Mouse (Mus musculus) lung, embryonic 16.5 days (tissue): ENCODE results near the gene Dennd4a. TPM values are rescaled to one million over a fixed set of nuclear protein-coding genes. Genes with fewer than 3 reads are reported as not detected.

Source experiments
- ATAC-seq: fragments of 200-750 bp; cut with Nextera tagmentation; 2 replicates; pipeline ENCODE4 v1.8.0; 2017; ENCODE audit warnings: low read depth, mild to moderate bottlenecking, moderate library complexity
- H3K27ac ChIP-seq: fragments of 300-500 bp; sonication (generic); 2 replicates; pipeline ENCODE4 v1.5.1; 2014; ENCODE audit warnings: mild to moderate bottlenecking, control low read depth, low read length
- H3K27me3 ChIP-seq: fragments of 300-500 bp; sonication (generic); 2 replicates; pipeline ENCODE4 v1.6.1; 2014; ENCODE audit warnings: low read depth, low read length, mixed read lengths; ENCODE audit not compliant: control insufficient read depth, insufficient read depth
- H3K36me3 ChIP-seq: fragments of 300-500 bp; sonication (generic); 2 replicates; pipeline ENCODE4 v1.6.1; 2014; ENCODE audit warnings: low read length; ENCODE audit not compliant: control insufficient read depth, insufficient read depth
- H3K4me1 ChIP-seq: fragments of 300-500 bp; sonication (generic); replicated peaks from 2 replicates; pipeline ENCODE4 v1.6.1; 2014; ENCODE audit warnings: low read length, mixed read lengths; ENCODE audit not compliant: control insufficient read depth, insufficient read depth
- H3K4me2 ChIP-seq: fragments of 300-500 bp; sonication (generic); 2 replicates; pipeline ENCODE4 v1.6.1; 2014; ENCODE audit warnings: low read depth, low read length, control low read depth
- H3K4me3 ChIP-seq: fragments of 300-500 bp; sonication (generic); 2 replicates; pipeline ENCODE4 v1.5.1; 2014; ENCODE audit warnings: mild to moderate bottlenecking, low read length, control low read depth
- H3K9ac ChIP-seq: fragments of 300-500 bp; sonication (generic); 2 replicates; pipeline ENCODE4 v1.6.1; 2014; ENCODE audit warnings: low read length, control low read depth
- H3K9me3 ChIP-seq: fragments of 300-500 bp; sonication (generic); 2 replicates; pipeline ENCODE4 v1.6.1; 2016; ENCODE audit warnings: low read length; ENCODE audit not compliant: control insufficient read depth
- WGBS: fragments of 180-500 bp; shearing (Covaris S2); extraction: QIAGEN DNeasy Blood & Tissue Kit; methylation state at CpG from one replicate; pipeline ENCODE4 v1.1.7; 2014; 5-methylcytosine and 5-hydroxymethylcytosine counted together
- polyA plus RNA-seq: library from polyadenylated mRNA; unstranded; fragments of >200 nt; fragmentation: Nextera tagmentation; extraction: Ambion mirVana; gene quantifications from 2 replicates; pipeline ENCODE4 v1.2.1, GENCODE M21; 2015

Dennd4a gene
- polyA plus RNA-seq, 1 experiment from 2014 or later, result 9.0 TPM

GRCm38 (mm10) chr9:64849548-64849947 lies 38.4 kb downstream of the Dennd4a start:
- ATAC-seq, result no peak
- 76% methylated on average over 1 of the region's 1 CpGs for WGBS
- H3K36me3 ChIP-seq, result no peaks in the 10 kb centered on the region
- H3K4me3 ChIP-seq, result no peak overlapping the region
- no peaks in the 10 kb centered on the region for H3K4me1 ChIP-seq
- H3K9ac ChIP-seq, result no peak overlapping the region
- no peak overlapping the region for H3K27ac ChIP-seq
- H3K4me2 ChIP-seq, result no peak overlapping the region
- H3K9me3 ChIP-seq, result no peaks in the 10 kb centered on the region
- H3K27me3 ChIP-seq, result no peaks in the 10 kb centered on the region

- ATAC-seq, result no peak
- no peak overlapping the region for H3K4me3 ChIP-seq
- H3K4me1 ChIP-seq, result no peaks in the 10 kb centered on the region
- H3K9ac ChIP-seq, result no peak overlapping the region
- no peak overlapping the region for H3K27ac ChIP-seq
- peaks cover 5% of the 10 kb centered on the region for H3K36me3 ChIP-seq
- no peak overlapping the region for H3K4me2 ChIP-seq
- H3K27me3 ChIP-seq, result no peaks in the 10 kb centered on the region
- H3K9me3 ChIP-seq, result no peaks in the 10 kb centered on the region
Measured at GRCm38 (mm10) chr9:64860083-64860482, 48.9 kb downstream of the Dennd4a start.

GRCm38 (mm10) chr9:64862687-64863086 lies 51.5 kb downstream of the Dennd4a start:
- ATAC-seq, result no peak
- no peaks in the 10 kb centered on the region for H3K4me1 ChIP-seq
- no peak overlapping the region for H3K4me3 ChIP-seq
- peaks cover 5% of the 10 kb centered on the region for H3K36me3 ChIP-seq
- no peak overlapping the region for H3K4me2 ChIP-seq
- no peak overlapping the region for H3K9ac ChIP-seq
- 88% methylated on average over 2 of the region's 2 CpGs for WGBS
- H3K27ac ChIP-seq, result no peak overlapping the region
- no peaks in the 10 kb centered on the region for H3K9me3 ChIP-seq
- no peaks in the 10 kb centered on the region for H3K27me3 ChIP-seq

GRCm38 (mm10) chr9:64886008-64886407 lies 74.9 kb downstream of the Dennd4a start:
- H3K4me3 ChIP-seq, result no peak overlapping the region
- H3K4me1 ChIP-seq, result no peaks in the 10 kb centered on the region
- WGBS, result 84% methylated on average over 5 of the region's 5 CpGs
- no peaks in the 10 kb centered on the region for H3K9me3 ChIP-seq
- no peaks in the 10 kb centered on the region for H3K36me3 ChIP-seq
- no peak overlapping the region for H3K9ac ChIP-seq
- no peak overlapping the region for H3K4me2 ChIP-seq
- H3K27me3 ChIP-seq, result no peaks in the 10 kb centered on the region
- ATAC-seq, result no peak
- no peak overlapping the region for H3K27ac ChIP-seq

- Histone ChIP-seq H3K9ac (no peak overlapping the region), H3K9me3 (no peaks in the 10 kb centered on the region), H3K36me3 (peaks cover 9% of the 10 kb centered on the region), H3K4me2 (no peak overlapping the region), H3K27ac (no peak overlapping the region), H3K27me3 (no peaks in the 10 kb centered on the region), H3K4me1 (no peaks in the 10 kb centered on the region), H3K4me3 (no peak overlapping the region)
- ATAC-seq, result no peak
- 79% methylated on average over 10 of the region's 10 CpGs for WGBS
Measured at GRCm38 (mm10) chr9:64896605-64897004, 85.5 kb downstream of the Dennd4a start.

- Histone ChIP-seq H3K36me3 (peaks cover 4% of the 10 kb centered on the region; the same call in 1 of the 2 replicates), H3K27me3 (no peaks in the 10 kb centered on the region), H3K4me1 (no peaks in the 10 kb centered on the region), H3K9me3 (no peaks in the 10 kb centered on the region), H3K27ac (no peak overlapping the region), H3K4me2 (no peak overlapping the region), H3K4me3 (no peak overlapping the region), H3K9ac (no peak overlapping the region)
- 38% methylated on average over 4 of the region's 4 CpGs for WGBS
- ATAC-seq, result no peak
Measured at GRCm38 (mm10) chr9:64902866-64903265, 91.7 kb downstream of the Dennd4a start.

- Histone ChIP-seq H3K9ac (no peak overlapping the region), H3K27me3 (no peaks in the 10 kb centered on the region), H3K4me3 (no peak overlapping the region), H3K9me3 (no peaks in the 10 kb centered on the region), H3K36me3 (peaks cover 4% of the 10 kb centered on the region; the same call in 1 of the 2 replicates), H3K27ac (no peak overlapping the region), H3K4me2 (no peak overlapping the region), H3K4me1 (no peaks in the 10 kb centered on the region)
- peak; percentile 56; the same call in 1 of the 2 replicates for ATAC-seq
- 48% methylated on average over 3 of the region's 3 CpGs for WGBS
Measured at GRCm38 (mm10) chr9:64903386-64903785, 92.2 kb downstream of the Dennd4a start.

GRCm38 (mm10) chr9:64904917-64905640 lies 93.9 kb downstream of the Dennd4a start:
- 81% methylated on average over 14 of the region's 14 CpGs for WGBS
- Histone ChIP-seq H3K4me2 (no peak overlapping the region), H3K9ac (no peak overlapping the region), H3K27me3 (no peaks in the 10 kb centered on the region), H3K9me3 (no peaks in the 10 kb centered on the region), H3K27ac (no peak overlapping the region), H3K36me3 (peaks cover 4% of the 10 kb centered on the region; the same call in 1 of the 2 replicates), H3K4me3 (no peak overlapping the region), H3K4me1 (no peaks in the 10 kb centered on the region)
- ATAC-seq, result no peak

GRCm38 (mm10) chr9:64907441-64907840 lies 96.3 kb downstream of the Dennd4a start:
- Histone ChIP-seq H3K9me3 (no peaks in the 10 kb centered on the region), H3K4me3 (no peak overlapping the region), H3K9ac (no peak overlapping the region), H3K36me3 (peaks cover 6% of the 10 kb centered on the region; the same call in 1 of the 2 replicates), H3K27me3 (no peaks in the 10 kb centered on the region), H3K27ac (no peak overlapping the region), H3K4me1 (no peaks in the 10 kb centered on the region), H3K4me2 (no peak overlapping the region)
- ATAC-seq, result no peak
- whole genome bisulfite sequencing, result 87% methylated on average over 3 of the region's 3 CpGs
